Mouse (Mus musculus): ENCODE measurements around the gene Zfp784. TPM values are rescaled to one million over a fixed set of nuclear protein-coding genes. Genes with fewer than 3 reads are reported as not detected.
"Not testable (repeated sequence)": the region's sequence is repeated elsewhere in the genome, so short reads cannot be mapped to it uniquely, and the experiment has no call there.

Gene Zfp784
- total and polyA plus RNA-seq, 2 experiments from 2014 or later: 4.3 to 5.0 TPM

GRCm38 (mm10) chr7:5008229-5008628, 30.0 kb downstream of the Zfp784 start:
- H3K9ac ChIP-seq (replicated peaks; ENCODE audit: low read length, poor library complexity, severe bottlenecking): no peak overlapping the region
- TF ChIP-seq CTCF (IDR thresholded peaks at IDR 0.05): 0 out of 2 replicates have a peak, but pooled peaks have one; percentile 10
- H3K27me3 ChIP-seq (ENCODE audit: insufficient read depth, low read length): no peaks in the 10 kb centered on the region
- WGBS: 94% methylated on average over 26 of the region's 26 CpGs
- no peak overlapping the region for H3K4me3 ChIP-seq (ENCODE audit: low read depth, low read length)
- H3K9me3 ChIP-seq (ENCODE audit: low read length): no peaks in the 10 kb centered on the region
- no peaks in the 10 kb centered on the region for H3K4me1 ChIP-seq (ENCODE audit: insufficient read depth, low read length)
- ATAC-seq (ENCODE audit: low FRiP score) (no peak), DNase-seq (ENCODE audit: low spot score) (no peak)
- no peak overlapping the region for H3K27ac ChIP-seq (ENCODE audit: low read depth, low read length)
- peaks cover 55% of the 10 kb centered on the region for H3K36me3 ChIP-seq (ENCODE audit: insufficient read depth, low read length)
- H3K4me2 ChIP-seq (ENCODE audit: low read depth, low read length, poor library complexity, severe bottlenecking): no peak overlapping the region

GRCm38 (mm10) chr7:5002876-5003275, 35.4 kb downstream of the Zfp784 start:
- not testable (repeated sequence) for H3K4me1 ChIP-seq (ENCODE audit: insufficient read depth, low read length)

GRCm38 (mm10) chr7:4999876-5000275, 38.4 kb downstream of the Zfp784 start:
- Histone ChIP-seq H3K36me3 (ENCODE audit: insufficient read depth, low read length) (no peaks in the 10 kb centered on the region), H3K27ac (ENCODE audit: low read depth, low read length) (no peak overlapping the region), H3K9ac (replicated peaks; ENCODE audit: low read length, poor library complexity, severe bottlenecking) (no peak overlapping the region), H3K9me3 (ENCODE audit: low read length) (no peaks in the 10 kb centered on the region), H3K4me3 (ENCODE audit: low read depth, low read length) (no peak overlapping the region), H3K4me2 (ENCODE audit: low read depth, low read length, poor library complexity, severe bottlenecking) (no peak overlapping the region), H3K27me3 (ENCODE audit: insufficient read depth, low read length) (no peaks in the 10 kb centered on the region), H3K4me1 (ENCODE audit: insufficient read depth, low read length) (peaks cover 5% of the 10 kb centered on the region; the same call in 1 of the 2 replicates)
- no peak for ATAC-seq (ENCODE audit: low FRiP score)
- WGBS: 74% methylated on average over 2 of the region's 2 CpGs
- DNase-seq (ENCODE audit: low spot score): no peak
- TF ChIP-seq CTCF (IDR thresholded peaks at IDR 0.05): peak; percentile 48

More at GRCm38 (mm10) chr7:5002876-5003275, 35.4 kb downstream of the Zfp784 start:
- not testable (repeated sequence) for H3K4me2 ChIP-seq (ENCODE audit: low read depth, low read length, poor library complexity, severe bottlenecking); H3K27me3 ChIP-seq (ENCODE audit: insufficient read depth, low read length); H3K9me3 ChIP-seq (ENCODE audit: low read length); H3K27ac ChIP-seq (ENCODE audit: low read depth, low read length); DNase-seq (ENCODE audit: low spot score); H3K9ac ChIP-seq (replicated peaks; ENCODE audit: low read length, poor library complexity, severe bottlenecking); H3K4me3 ChIP-seq (ENCODE audit: low read depth, low read length); ATAC-seq (ENCODE audit: low FRiP score)
- 70% methylated on average over 8 of the region's 8 CpGs for WGBS
- peaks cover 11% of the 10 kb centered on the region for H3K36me3 ChIP-seq (ENCODE audit: insufficient read depth, low read length)

GRCm38 (mm10) chr7:4996934-4997333, 41.3 kb downstream of the Zfp784 start:
- no peak for ATAC-seq (ENCODE audit: low FRiP score)
- H3K27ac ChIP-seq (ENCODE audit: low read depth, low read length): peak overlapping the region; percentile 88
- no peaks in the 10 kb centered on the region for H3K27me3 ChIP-seq (ENCODE audit: insufficient read depth, low read length)
- peak overlapping the region; percentile 91 for H3K4me2 ChIP-seq (ENCODE audit: low read depth, low read length, poor library complexity, severe bottlenecking)
- no peak for TF ChIP-seq CTCF (IDR thresholded peaks at IDR 0.05)
- peak overlapping the region; percentile 84 for H3K4me3 ChIP-seq (ENCODE audit: low read depth, low read length)
- peak overlapping the region; percentile 99 for H3K9ac ChIP-seq (replicated peaks; ENCODE audit: low read length, poor library complexity, severe bottlenecking)
- H3K36me3 ChIP-seq (ENCODE audit: insufficient read depth, low read length): peaks cover 12% of the 10 kb centered on the region
- no peak for DNase-seq (ENCODE audit: low spot score)
- no peaks in the 10 kb centered on the region for H3K9me3 ChIP-seq (ENCODE audit: low read length)
- WGBS: 61% methylated on average over 6 of the region's 8 CpGs
- peaks cover 14% of the 10 kb centered on the region for H3K4me1 ChIP-seq (ENCODE audit: insufficient read depth, low read length)

GRCm38 (mm10) chr7:4996003-4996895, 42.0 kb downstream of the Zfp784 start, which contains the start of gene Zfp579:
Gene Zfp579 (minus strand): TSS chr7:4996158.
- H3K4me3 ChIP-seq (ENCODE audit: low read depth, low read length): peak within 1 kb of the TSS; percentile 84
- WGBS: 3% methylated on average over 14 of the region's 26 CpGs
- peaks cover 14% of the 10 kb centered on the region for H3K4me1 ChIP-seq (ENCODE audit: insufficient read depth, low read length)
- H3K27ac ChIP-seq (ENCODE audit: low read depth, low read length): peak within 1 kb of the TSS; percentile 88
- peaks cover 17% of the 10 kb centered on the region for H3K36me3 ChIP-seq (ENCODE audit: insufficient read depth, low read length)
- peak within 1 kb of the TSS; percentile 99 for H3K9ac ChIP-seq (replicated peaks; ENCODE audit: low read length, poor library complexity, severe bottlenecking)
- no peaks in the 10 kb centered on the region for H3K27me3 ChIP-seq (ENCODE audit: insufficient read depth, low read length)
- no peak for TF ChIP-seq CTCF (IDR thresholded peaks at IDR 0.05)
- peak within 1 kb of the TSS; percentile 91 for H3K4me2 ChIP-seq (ENCODE audit: low read depth, low read length, poor library complexity, severe bottlenecking)
- no peaks in the 10 kb centered on the region for H3K9me3 ChIP-seq (ENCODE audit: low read length)
- DNase-seq (ENCODE audit: low spot score) (peak; percentile 94), ATAC-seq (ENCODE audit: low FRiP score) (peak; percentile 85)
